Comparison of ENCODE assay signal across 18 mouse cellular contexts in the genomic region with DNA sequence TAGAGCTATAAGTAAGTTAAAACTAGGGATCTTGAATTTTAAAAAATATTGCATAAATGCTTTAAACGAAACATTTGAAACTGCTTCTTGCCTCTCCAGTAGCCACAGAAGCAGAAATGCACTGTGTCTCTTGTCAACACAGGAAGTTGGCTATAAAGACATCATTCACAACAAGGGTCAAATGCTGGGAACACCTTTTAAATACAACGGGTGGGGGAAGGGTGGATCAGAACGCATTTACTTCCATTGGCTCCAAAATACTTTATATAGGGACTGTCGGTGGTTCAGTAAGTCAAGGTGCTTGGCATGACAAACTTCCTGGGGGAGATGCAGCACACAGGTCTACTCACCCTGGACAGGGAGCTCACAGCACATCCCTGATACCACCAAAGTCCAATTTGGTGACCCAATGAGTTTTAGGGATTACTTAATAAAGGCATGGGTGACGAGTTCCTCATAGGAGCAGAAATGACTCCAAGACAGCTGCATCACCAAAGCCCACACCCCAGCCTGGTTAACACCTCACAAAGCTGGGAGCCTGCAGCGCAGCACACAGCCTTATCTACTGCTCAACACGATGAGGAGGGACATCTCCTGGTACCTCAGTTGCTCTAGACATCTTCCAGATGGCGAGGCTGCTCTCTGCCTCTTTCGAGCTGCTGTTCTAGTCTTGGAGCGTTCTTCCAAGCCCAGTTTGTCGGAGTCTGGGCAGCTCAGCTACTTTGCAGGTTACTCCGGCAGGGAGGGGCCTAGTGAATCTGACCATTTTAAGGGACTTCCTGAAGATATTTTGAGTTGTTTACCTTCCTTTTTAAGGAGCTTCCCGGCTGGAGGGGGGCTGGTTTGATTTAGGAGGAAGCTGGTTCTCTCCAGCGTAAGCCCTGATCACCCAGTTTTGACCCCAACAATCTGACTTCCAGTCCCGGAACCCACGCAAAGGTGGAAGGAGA. TPM values are rescaled to one million over a fixed set of nuclear protein-coding genes. Genes with fewer than 3 reads are reported as not detected.
DNase-seq lines count a peak whose midpoint lies in the region; ATAC-seq and TF ChIP-seq lines count a peak whose summit lies in the region.
"Had no signal": no experiment of that assay in that cellular context is flagged by ENCODE, and none has a peak within 500 bp of the region (broad histone marks: within the 10 kb centered on the region; RNA-seq: fewer than 3 reads in every experiment).

No protein-coding gene starts in this region.

- H3K36me3 ChIP-seq in liver, embryonic 13.5 days: no peaks in the 10 kb centered on the region
- H3K36me3 ChIP-seq: heart, embryonic 10.5 days; hindbrain, embryonic 13.5 days; midbrain, embryonic 15.5 days had no signal

- H3K4me2 ChIP-seq in liver, embryonic 13.5 days: no peak overlapping the region
- H3K4me2 ChIP-seq: hindbrain, embryonic 13.5 days; midbrain, embryonic 15.5 days had no signal

- no peak for TF ChIP-seq CTCF in lung, adult 2 months (IDR thresholded peaks at IDR 0.05; ENCODE audit: insufficient read depth, low read length)

- no peaks in the 10 kb centered on the region for H3K9me3 ChIP-seq in liver, embryonic 13.5 days (replicated peaks)
- H3K9me3 ChIP-seq: heart, embryonic 10.5 days; hindbrain, embryonic 13.5 days; midbrain, embryonic 15.5 days had no signal

- H3K9ac ChIP-seq in liver, embryonic 13.5 days: no peak overlapping the region
- H3K9ac ChIP-seq: hindbrain, embryonic 13.5 days; midbrain, embryonic 15.5 days had no signal

- peak; percentile 79 for ATAC-seq in liver, embryonic 13.5 days (ENCODE audit: low read depth)
- ATAC-seq: activated CD4-positive, CD25-positive, alpha-beta regulatory T cell, adult 4 months; intestine, embryonic 16.5 days; midbrain, embryonic 15.5 days; Patski had no signal

- TF ChIP-seq POLR2A in lung, adult 2 months (IDR thresholded peaks at IDR 0.05; ENCODE audit: borderline replicate concordance, extremely low read depth, low read depth, low read length): no peak

- H3K27ac ChIP-seq in liver, embryonic 13.5 days: no peak overlapping the region
- H3K27ac ChIP-seq: heart, embryonic 10.5 days; hindbrain, embryonic 13.5 days; midbrain, embryonic 15.5 days had no signal

- no peak overlapping the region for H3K4me3 ChIP-seq in lung, adult 2 months (replicated peaks; ENCODE audit: extremely low read depth, low read depth, low read length)
- no peak overlapping the region for H3K4me3 ChIP-seq in liver, embryonic 13.5 days (replicated peaks)
- H3K4me3 ChIP-seq: heart, embryonic 10.5 days; hindbrain, embryonic 13.5 days; midbrain, embryonic 15.5 days had no signal

- H3K4me1 ChIP-seq in lung, adult 2 months (ENCODE audit: control insufficient read depth, insufficient read depth, low read length): peaks cover 12% of the 10 kb centered on the region
- peaks cover 20% of the 10 kb centered on the region for H3K4me1 ChIP-seq in liver, embryonic 13.5 days (replicated peaks)
- H3K4me1 ChIP-seq: hindbrain, embryonic 13.5 days; midbrain, embryonic 15.5 days had no signal

- peak; percentile 6 for DNase-seq in kidney, adult 18-20 months
- no peak for DNase-seq in kidney, postnatal 25 days
- peak; percentile 7 for DNase-seq in lung, adult 2 months
- no peak for DNase-seq in lung, adult 18-20 months
- peak; percentile 24 for DNase-seq in kidney, postnatal 10 days
- DNase-seq in liver, embryonic 13.5 days: no peak
- no peak for DNase-seq in adrenal gland, postnatal 14 days
- DNase-seq: cerebellum, adult 9-11 months; gastrocnemius, postnatal 10 days; heart, postnatal 10 days; layer of hippocampus, adult 9-11 months; thymus, adult 2 months had no signal

- WGBS in lung, adult 2 months: 49% methylated on average over 16 of the region's 16 CpGs
- WGBS in liver, embryonic 13.5 days (ENCODE audit: insufficient replicate concordance): 48% methylated on average over 16 of the region's 16 CpGs

- no peaks in the 10 kb centered on the region for H3K27me3 ChIP-seq in liver, embryonic 13.5 days
- H3K27me3 ChIP-seq: hindbrain, embryonic 13.5 days; midbrain, embryonic 15.5 days; Patski had no signal

RNA-seq across cellular contexts. Expression of gene Lpin2, which starts 45.7 kb away (rescaled TPM):
- polyA plus RNA-seq in lung, adult 2 months (2012; rRNA removed): 51.2 and 55.8 TPM in 2 replicates
- polyA plus RNA-seq in liver, embryonic 13.5 days (2015; fragmentation: Nextera tagmentation; extraction: Ambion mirVana): 38.0 and 43.2 TPM in 2 replicates
- total RNA-seq in adrenal gland, postnatal 14 days (2021): 32.6 and 43.0 TPM in 2 replicates

Comparison
In these comparisons a context has a peak if more than half of its experiments do, and no peak if none do; other contexts are left out.
1. DNase-seq: peak in kidney, adult 18-20 months (single experiment), lung, adult 2 months (single experiment) and kidney, postnatal 10 days (single experiment); none in kidney, postnatal 25 days (0 of 2), lung, adult 18-20 months (0 of 2), liver, embryonic 13.5 days (single experiment) and adrenal gland, postnatal 14 days (single experiment).